Mouse (Mus musculus) kidney, adult 2 months (tissue): ENCODE data around the gene Spata6.

Source experiments
- CTCF ChIP-seq: fragments of 200-500 bp; conservative IDR thresholded peaks from 2 replicates; pipeline ENCODE4 v1.5.1; 2011; ENCODE audit warnings: low read depth, mild to moderate bottlenecking, control low read depth, low read length, moderate library complexity, mixed read lengths; ENCODE audit not compliant: insufficient read depth, insufficient read length
- POLR2A ChIP-seq: fragments of 200-500 bp; IDR thresholded peaks from one replicate; pipeline ENCODE4 v1.6.1; 2011; ENCODE audit warnings: low read depth, low read length, control low read depth

DNA sequence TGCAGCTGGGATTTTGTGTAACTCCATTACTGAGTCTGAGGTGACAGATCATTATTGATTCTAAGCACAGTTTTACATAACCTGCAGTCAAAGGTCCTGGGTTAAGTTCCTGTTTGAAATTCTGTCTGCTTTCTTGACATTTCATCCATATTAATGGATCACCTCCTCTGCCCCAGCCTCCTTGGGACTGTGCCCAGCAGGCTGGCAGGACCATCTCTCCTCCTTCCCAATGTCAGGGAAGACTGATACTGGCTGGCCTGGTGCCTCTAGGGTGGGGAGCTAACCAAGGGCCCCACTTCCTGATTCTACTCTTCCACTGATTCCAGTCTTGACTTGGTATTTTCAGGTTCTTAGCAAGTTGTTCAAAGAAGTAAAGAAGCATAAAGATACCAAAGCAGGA, 45.9 kb upstream of the Spata6 start:
- TF ChIP-seq POLR2A (no peak), CTCF (no peak)
